Mouse (Mus musculus) limb, embryonic 10.5 days (tissue): ENCODE results near the gene Olah. TPM values are rescaled to one million over a fixed set of nuclear protein-coding genes. Genes with fewer than 3 reads are reported as not detected.
A peak's percentile ranks its signal among the peaks of the same experiment; 100 is the strongest.

Source experiments
- DNase-seq: peaks from one replicate; pipeline ENCODE4 v3.0.0-alpha.2; 2017; ENCODE audit warnings: low spot score
- H3K27ac ChIP-seq: fragments of 300-500 bp; sonication (generic); 2 replicates; pipeline ENCODE4 v1.5.1; 2016; ENCODE audit warnings: mild to moderate bottlenecking
- H3K27me3 ChIP-seq: fragments of 300-500 bp; sonication (generic); 2 replicates; pipeline ENCODE4 v1.6.1; 2016; ENCODE audit warnings: low read depth, mild to moderate bottlenecking; ENCODE audit not compliant: poor library complexity, severe bottlenecking
- H3K36me3 ChIP-seq: fragments of 300-500 bp; sonication (generic); 2 replicates; pipeline ENCODE4 v1.6.1; 2016; ENCODE audit warnings: mild to moderate bottlenecking, moderate library complexity
- H3K4me1 ChIP-seq: fragments of 300-500 bp; sonication (generic); 2 replicates; pipeline ENCODE4 v1.6.1; 2016
- H3K4me3 ChIP-seq: fragments of 300-500 bp; sonication (generic); 2 replicates; pipeline ENCODE4 v1.5.1; 2016; ENCODE audit warnings: mild to moderate bottlenecking, moderate library complexity
- H3K9me3 ChIP-seq: fragments of 300-500 bp; sonication (generic); replicated peaks from 2 replicates; pipeline ENCODE4 v1.6.1; 2016; ENCODE audit warnings: mild to moderate bottlenecking
- WGBS: fragments of 180-500 bp; shearing (Covaris S2); methylation state at CpG from one replicate; pipeline ENCODE4 v1.1.7; 2016; 5-methylcytosine and 5-hydroxymethylcytosine counted together
- polyA plus RNA-seq: library from polyadenylated mRNA; unstranded; fragments of >200 nt; fragmentation: Nextera tagmentation; extraction: Ambion mirVana; gene quantifications from 2 replicates; pipeline ENCODE4 v1.2.1, GENCODE M21; 2016

Gene Olah
- polyA plus RNA-seq, 1 experiment from 2014 or later = not detected

GRCm38 (mm10) chr2:3335611-3336301, 61.3 kb downstream of the Olah start, which contains the start of gene Acbd7:
TSS of gene Acbd7 (plus strand) at chr2:3336168.
- peaks cover 20% of the 10 kb centered on the region for H3K4me1 ChIP-seq
- no peak within 1 kb of the TSS for H3K27ac ChIP-seq
- H3K27me3 ChIP-seq = peaks cover 18% of the 10 kb centered on the region
- H3K9me3 ChIP-seq = no peaks in the 10 kb centered on the region
- H3K36me3 ChIP-seq = no peaks in the 10 kb centered on the region
- DNase-seq = peak; percentile 43
- peak within 1 kb of the TSS; percentile 29 for H3K4me3 ChIP-seq
- WGBS = 6% methylated on average over 20 of the region's 20 CpGs

GRCm38 (mm10) chr2:3333761-3334160, 63.2 kb downstream of the Olah start:
- WGBS = 91% methylated on average over 12 of the region's 12 CpGs
- peaks cover 18% of the 10 kb centered on the region for H3K27me3 ChIP-seq
- peaks cover 20% of the 10 kb centered on the region for H3K4me1 ChIP-seq
- H3K9me3 ChIP-seq = no peaks in the 10 kb centered on the region
- no peak overlapping the region for H3K4me3 ChIP-seq
- peaks cover 12% of the 10 kb centered on the region for H3K36me3 ChIP-seq
- no peak overlapping the region for H3K27ac ChIP-seq
- DNase-seq = no peak

GRCm38 (mm10) chr2:3332484-3333242, 64.3 kb downstream of the Olah start, which contains the start of gene Rpp38:
TSS of gene Rpp38 (minus strand) at chr2:3332643.
- no peaks in the 10 kb centered on the region for H3K9me3 ChIP-seq

GRCm38 (mm10) chr2:3332056-3332455, 65.0 kb downstream of the Olah start:
- Histone ChIP-seq H3K27me3 (peaks cover 18% of the 10 kb centered on the region), H3K36me3 (peaks cover 27% of the 10 kb centered on the region), H3K4me1 (peaks cover 20% of the 10 kb centered on the region), H3K9me3 (no peaks in the 10 kb centered on the region), H3K27ac (peak overlapping the region; percentile 91), H3K4me3 (peak overlapping the region; percentile 70)
- 1% methylated on average over 21 of the region's 21 CpGs for WGBS
- DNase-seq = no peak

More at GRCm38 (mm10) chr2:3332484-3333242, 64.3 kb downstream of the Olah start, which contains the start of gene Rpp38:
- Histone ChIP-seq H3K4me1 (peaks cover 20% of the 10 kb centered on the region), H3K4me3 (peak within 1 kb of the TSS; percentile 70), H3K36me3 (peaks cover 23% of the 10 kb centered on the region), H3K27me3 (peaks cover 18% of the 10 kb centered on the region), H3K27ac (peak within 1 kb of the TSS; percentile 91)
- 0% methylated on average over 45 of the region's 45 CpGs for WGBS
- peak; percentile 97 for DNase-seq

GRCm38 (mm10) chr2:3331071-3331703, 65.8 kb downstream of the Olah start:
- H3K27ac ChIP-seq = no peak overlapping the region
- no peak for DNase-seq
- 80% methylated on average over 5 of the region's 5 CpGs for WGBS
- H3K4me1 ChIP-seq = peaks cover 19% of the 10 kb centered on the region
- H3K36me3 ChIP-seq = peaks cover 35% of the 10 kb centered on the region
- no peaks in the 10 kb centered on the region for H3K9me3 ChIP-seq
- peak overlapping the region; percentile 70 for H3K4me3 ChIP-seq
- H3K27me3 ChIP-seq = peaks cover 10% of the 10 kb centered on the region

GRCm38 (mm10) chr2:3327351-3327750, 69.7 kb downstream of the Olah start:
- peaks cover 70% of the 10 kb centered on the region for H3K36me3 ChIP-seq
- peaks cover 10% of the 10 kb centered on the region for H3K4me1 ChIP-seq
- peak; percentile 50 for DNase-seq
- 57% methylated on average over 1 of the region's 1 CpGs for WGBS
- H3K4me3 ChIP-seq = no peak overlapping the region
- no peak overlapping the region for H3K27ac ChIP-seq
- H3K27me3 ChIP-seq = no peaks in the 10 kb centered on the region
- H3K9me3 ChIP-seq = no peaks in the 10 kb centered on the region

GRCm38 (mm10) chr2:3326547-3326946, 70.5 kb downstream of the Olah start:
- H3K36me3 ChIP-seq = peaks cover 75% of the 10 kb centered on the region

GRCm38 (mm10) chr2:3324381-3325130, 72.5 kb downstream of the Olah start:
- Histone ChIP-seq H3K36me3 (peaks cover 76% of the 10 kb centered on the region), H3K27ac (no peak overlapping the region), H3K4me1 (no peaks in the 10 kb centered on the region), H3K9me3 (no peaks in the 10 kb centered on the region), H3K27me3 (no peaks in the 10 kb centered on the region), H3K4me3 (no peak overlapping the region)
- DNase-seq = no peak
- 92% methylated on average over 7 of the region's 7 CpGs for WGBS

More at GRCm38 (mm10) chr2:3326547-3326946, 70.5 kb downstream of the Olah start:
- DNase-seq = no peak
- Histone ChIP-seq H3K9me3 (no peaks in the 10 kb centered on the region), H3K4me3 (no peak overlapping the region), H3K27ac (no peak overlapping the region), H3K27me3 (no peaks in the 10 kb centered on the region), H3K4me1 (peaks cover 7% of the 10 kb centered on the region)
- WGBS = 86% methylated on average over 1 of the region's 1 CpGs

- Histone ChIP-seq H3K27ac (no peak overlapping the region), H3K4me1 (no peaks in the 10 kb centered on the region), H3K9me3 (no peaks in the 10 kb centered on the region), H3K27me3 (no peaks in the 10 kb centered on the region), H3K36me3 (peaks cover 74% of the 10 kb centered on the region), H3K4me3 (no peak overlapping the region)
- no peak for DNase-seq
- WGBS = 94% methylated on average over 2 of the region's 2 CpGs
Observed at GRCm38 (mm10) chr2:3323132-3323531, 73.9 kb downstream of the Olah start.

GRCm38 (mm10) chr2:3305426-3306025, 91.5 kb downstream of the Olah start:
- no peak overlapping the region for H3K27ac ChIP-seq
- H3K27me3 ChIP-seq = no peaks in the 10 kb centered on the region
- peaks cover 22% of the 10 kb centered on the region for H3K36me3 ChIP-seq
- WGBS = 86% methylated on average over 3 of the region's 3 CpGs
- no peak for DNase-seq
- no peaks in the 10 kb centered on the region for H3K4me1 ChIP-seq
- H3K9me3 ChIP-seq = no peaks in the 10 kb centered on the region
- H3K4me3 ChIP-seq = no peak overlapping the region

- H3K27me3 ChIP-seq = no peaks in the 10 kb centered on the region
- WGBS = 93% methylated on average over 7 of the region's 7 CpGs
- DNase-seq = no peak
Observed at GRCm38 (mm10) chr2:3295826-3296225, 101.2 kb downstream of the Olah start.

GRCm38 (mm10) chr2:3292170-3292569, 104.8 kb downstream of the Olah start:
- Histone ChIP-seq H3K4me3 (no peak overlapping the region), H3K27ac (no peak overlapping the region), H3K27me3 (no peaks in the 10 kb centered on the region), H3K4me1 (no peaks in the 10 kb centered on the region), H3K9me3 (no peaks in the 10 kb centered on the region), H3K36me3 (no peaks in the 10 kb centered on the region)
- WGBS = 85% methylated on average over 1 of the region's 1 CpGs
- DNase-seq = no peak

More at GRCm38 (mm10) chr2:3295826-3296225, 101.2 kb downstream of the Olah start:
- Histone ChIP-seq H3K9me3 (no peaks in the 10 kb centered on the region), H3K36me3 (no peaks in the 10 kb centered on the region), H3K27ac (no peak overlapping the region), H3K4me1 (no peaks in the 10 kb centered on the region), H3K4me3 (no peak overlapping the region)
